31 mouse cellular contexts compared by ENCODE assay signal in the genomic region with DNA sequence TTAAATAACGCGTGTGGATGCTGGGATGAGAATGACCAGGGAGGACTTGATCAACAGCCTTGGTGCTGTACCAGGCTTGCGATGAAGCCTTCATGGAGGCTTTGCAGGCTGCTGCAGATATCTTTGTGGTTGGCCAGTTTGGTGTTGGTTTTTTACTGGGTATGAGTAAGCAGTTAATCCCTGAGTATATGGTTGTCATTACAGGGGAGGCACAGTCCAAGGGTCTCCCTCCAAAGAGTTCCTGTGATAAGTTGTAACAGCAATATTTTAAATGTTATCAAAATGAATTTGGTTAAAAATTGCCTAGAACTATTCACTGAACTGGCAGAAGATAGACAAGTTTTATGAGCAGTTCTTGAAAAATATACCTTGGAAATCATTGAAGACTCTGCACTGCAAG.
"Had no signal": no experiment of that assay in that cellular context is flagged by ENCODE, and none has a peak within 500 bp of the region (broad histone marks: within the 10 kb centered on the region; RNA-seq: fewer than 3 reads in every experiment).

No protein-coding gene starts in this region.

- H3K9me3 ChIP-seq: limb, embryonic 10.5 days; limb, embryonic 12.5 days; limb, embryonic 13.5 days; limb, embryonic 15.5 days; liver, embryonic 12.5 days; liver, embryonic 13.5 days; liver, embryonic 15.5 days; lung, embryonic 15.5 days; megakaryocyte, embryonic 14.5 days; midbrain, embryonic 10.5 days; midbrain, embryonic 12.5 days; midbrain, embryonic 13.5 days; midbrain, embryonic 15.5 days had no signal

- H3K27me3 ChIP-seq: limb, embryonic 12.5 days; limb, embryonic 13.5 days; limb, embryonic 15.5 days; liver, embryonic 12.5 days; liver, embryonic 13.5 days; liver, embryonic 15.5 days; lung, embryonic 15.5 days; megakaryocyte, embryonic 14.5 days; midbrain, embryonic 12.5 days; midbrain, embryonic 13.5 days; midbrain, embryonic 15.5 days had no signal

- ATAC-seq: liver, embryonic 12.5 days; liver, postnatal 0 days; lung, postnatal 0 days; midbrain, embryonic 13.5 days; midbrain, embryonic 15.5 days; midbrain, embryonic 16.5 days had no signal

- H3K36me3 ChIP-seq: midbrain, embryonic 15.5 days had no signal

- H3K27ac ChIP-seq: limb, embryonic 10.5 days; limb, embryonic 12.5 days; limb, embryonic 13.5 days; limb, embryonic 15.5 days; liver, embryonic 12.5 days; liver, embryonic 13.5 days; liver, embryonic 14.5 days; liver, embryonic 15.5 days; lung, embryonic 15.5 days; macrophage; midbrain, embryonic 10.5 days; midbrain, embryonic 12.5 days; midbrain, embryonic 13.5 days; midbrain, embryonic 15.5 days had no signal

- DNase-seq: left cerebral cortex, postnatal 4 days; liver; liver, embryonic 13.5 days; liver, postnatal 0 days; lung, adult 18-20 months; lung, adult 2 months; lung, embryonic 14.5 days; lung, postnatal 10 days; lung, postnatal 14 days; lung, postnatal 36 days; lung, postnatal 4 days; midbrain, embryonic 14.5 days had no signal

- H3K4me1 ChIP-seq: limb, embryonic 10.5 days; limb, embryonic 12.5 days; liver, embryonic 13.5 days; liver, embryonic 15.5 days; lung, embryonic 15.5 days; midbrain, embryonic 10.5 days; midbrain, embryonic 12.5 days; midbrain, embryonic 13.5 days; midbrain, embryonic 15.5 days had no signal

- H3K4me2 ChIP-seq: limb, embryonic 12.5 days; limb, embryonic 13.5 days; limb, embryonic 15.5 days; liver, embryonic 11.5 days; liver, embryonic 12.5 days; liver, embryonic 13.5 days; liver, embryonic 15.5 days; lung, embryonic 14.5 days; lung, embryonic 15.5 days; midbrain, embryonic 11.5 days; midbrain, embryonic 12.5 days; midbrain, embryonic 13.5 days; midbrain, embryonic 15.5 days had no signal

- H3K9ac ChIP-seq: limb, embryonic 12.5 days; limb, embryonic 13.5 days; limb, embryonic 15.5 days; liver, embryonic 12.5 days; liver, embryonic 13.5 days; liver, embryonic 14.5 days; liver, embryonic 15.5 days; liver, postnatal 0 days; lung, embryonic 14.5 days; lung, embryonic 15.5 days; midbrain, embryonic 12.5 days; midbrain, embryonic 13.5 days; midbrain, embryonic 15.5 days had no signal

- H3K4me3 ChIP-seq: limb, embryonic 10.5 days; limb, embryonic 12.5 days; limb, embryonic 13.5 days; limb, embryonic 15.5 days; liver, embryonic 12.5 days; liver, embryonic 13.5 days; liver, embryonic 15.5 days; lung, embryonic 15.5 days; megakaryocyte, embryonic 14.5 days; midbrain, embryonic 10.5 days; midbrain, embryonic 12.5 days; midbrain, embryonic 13.5 days; midbrain, embryonic 15.5 days; myocyte had no signal
